Mouse (Mus musculus) ES-Bruce4 (cell line): Measurements from ENCODE around the gene Gm7145.
"Not testable (repeated sequence)": the region's sequence is repeated elsewhere in the genome, so short reads cannot be mapped to it uniquely, and the experiment has no call there.

Source experiments
- CTCF ChIP-seq: IDR thresholded peaks from one replicate; pipeline ENCODE4 v1.8.1; 2011; ENCODE audit warnings: low read depth, low read length
- POLR2A ChIP-seq: IDR thresholded peaks from one replicate; pipeline ENCODE4 v1.8.1; 2011; ENCODE audit warnings: low read length; ENCODE audit not compliant: insufficient read depth

DNA sequence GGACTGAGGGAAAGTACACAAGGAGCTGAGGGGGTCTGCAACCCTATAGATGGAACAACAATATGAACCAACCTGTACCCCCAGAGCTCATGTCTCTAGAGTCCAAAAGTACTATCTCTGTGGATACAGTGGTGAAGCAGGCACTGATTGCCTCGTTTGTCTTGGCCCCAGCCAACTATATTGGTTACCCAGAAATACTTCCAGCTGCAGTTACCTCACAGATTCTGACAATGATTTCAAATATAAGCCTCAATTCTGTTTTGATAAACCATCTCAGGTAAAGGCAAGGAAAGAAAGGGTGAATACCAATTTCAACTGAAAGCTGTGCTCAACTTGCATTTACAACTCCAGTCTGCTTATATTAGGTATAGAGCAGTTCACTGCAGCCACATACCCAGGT is 38.0 kb upstream of the Gm7145 start, which contains the start of gene Gm28168:
- TF ChIP-seq CTCF, POLR2A: not testable (repeated sequence)
